Mouse (Mus musculus): ENCODE data around the gene Hes2. TPM values are rescaled to one million over a fixed set of nuclear protein-coding genes. Genes with fewer than 3 reads are reported as not detected.
A peak's percentile ranks its signal among the peaks of the same experiment; 100 is the strongest.

The Hes2 gene
- polyA plus RNA-seq, 1 experiment from 2014 or later = not detected

DNA sequence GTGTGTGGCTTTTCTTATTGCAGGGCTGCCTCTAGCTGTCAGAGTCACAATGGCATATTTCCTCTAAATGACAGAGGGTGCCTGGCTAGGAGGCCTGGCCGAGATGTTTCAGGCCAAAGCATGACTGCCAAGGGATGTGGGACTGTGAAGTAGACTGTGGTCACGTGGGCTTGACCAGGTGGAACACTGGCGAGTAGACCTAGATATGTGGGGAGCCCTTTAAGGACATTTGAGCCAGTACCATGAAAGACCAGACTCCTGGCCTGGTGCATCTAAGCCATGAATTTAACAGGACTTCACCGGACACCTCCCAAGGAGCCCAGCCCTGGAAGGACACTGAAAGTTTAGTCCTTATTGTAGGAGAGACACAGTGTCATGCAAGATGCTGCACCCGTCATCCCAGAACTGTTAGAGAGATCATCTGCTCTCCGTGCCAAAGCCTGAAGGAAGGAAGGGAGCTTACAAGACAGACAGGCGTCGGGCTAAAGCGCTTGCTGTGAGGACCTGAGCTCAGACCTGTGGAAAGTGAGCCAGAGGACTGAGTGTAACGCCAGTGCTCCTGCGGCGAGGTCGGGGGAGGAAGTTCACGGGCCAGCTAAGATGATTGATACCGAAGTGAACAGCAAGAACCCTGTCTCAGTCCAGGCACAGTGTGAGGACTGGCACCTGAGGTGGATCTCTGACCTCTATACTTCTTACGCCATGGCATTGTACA, 21.4 kb downstream of the Hes2 start:
- Histone ChIP-seq H3K9ac (replicated peaks) (no peak overlapping the region), H3K4me3 (ENCODE audit: low read depth, low read length) (no peak overlapping the region), H3K4me2 (ENCODE audit: low read depth, low read length) (no peak overlapping the region), H3K36me3 (replicated peaks; ENCODE audit: insufficient read depth, low read length) (no peaks in the 10 kb centered on the region), H3K27me3 (ENCODE audit: insufficient read depth, low read length) (peaks cover 10% of the 10 kb centered on the region; the same call in 1 of the 2 replicates), H3K4me1 (ENCODE audit: insufficient read depth) (peaks cover 22% of the 10 kb centered on the region), H3K9me3 (ENCODE audit: low read length) (no peaks in the 10 kb centered on the region), H3K27ac (ENCODE audit: low read depth) (no peak overlapping the region)
- DNase-seq (no peak), ATAC-seq (no peak)
- TF ChIP-seq EP300 (IDR thresholded peaks at IDR 0.05; ENCODE audit: low read depth) (no peak), CTCF (IDR thresholded peaks at IDR 0.05; ENCODE audit: low read depth) (no peak)
- 74% methylated on average over 16 of the region's 16 CpGs for WGBS (ENCODE audit: insufficient replicate concordance)

GRCm38 (mm10) chr4:152182205-152182604, 23.5 kb downstream of the Hes2 start:
- Histone ChIP-seq H3K36me3 (replicated peaks; ENCODE audit: insufficient read depth, low read length) (no peaks in the 10 kb centered on the region), H3K9ac (replicated peaks) (no peak overlapping the region), H3K4me1 (ENCODE audit: insufficient read depth) (peaks cover 30% of the 10 kb centered on the region), H3K4me2 (ENCODE audit: low read depth, low read length) (no peak overlapping the region), H3K27ac (ENCODE audit: low read depth) (no peak overlapping the region), H3K27me3 (ENCODE audit: insufficient read depth, low read length) (peaks cover 10% of the 10 kb centered on the region; the same call in 1 of the 2 replicates), H3K4me3 (ENCODE audit: low read depth, low read length) (no peak overlapping the region), H3K9me3 (ENCODE audit: low read length) (no peaks in the 10 kb centered on the region)
- WGBS (ENCODE audit: insufficient replicate concordance) = 79% methylated on average over 10 of the region's 10 CpGs
- DNase-seq (no peak), ATAC-seq (no peak)
- no peak for TF ChIP-seq EP300 (IDR thresholded peaks at IDR 0.05; ENCODE audit: low read depth)
- no peak for TF ChIP-seq CTCF (IDR thresholded peaks at IDR 0.05; ENCODE audit: low read depth)

- ATAC-seq = no peak
- Histone ChIP-seq H3K27ac (ENCODE audit: low read depth) (no peak overlapping the region), H3K27me3 (ENCODE audit: insufficient read depth, low read length) (no peaks in the 10 kb centered on the region; the same call in 1 of the 2 replicates), H3K36me3 (replicated peaks; ENCODE audit: insufficient read depth, low read length) (no peaks in the 10 kb centered on the region), H3K9me3 (ENCODE audit: low read length) (no peaks in the 10 kb centered on the region), H3K4me3 (ENCODE audit: low read depth, low read length) (no peak overlapping the region), H3K9ac (replicated peaks) (no peak overlapping the region), H3K4me1 (ENCODE audit: insufficient read depth) (peaks cover 16% of the 10 kb centered on the region), H3K4me2 (ENCODE audit: low read depth, low read length) (no peak overlapping the region)
- WGBS (ENCODE audit: insufficient replicate concordance) = 67% methylated on average over 7 of the region's 7 CpGs
- TF ChIP-seq EP300 (IDR thresholded peaks at IDR 0.05; ENCODE audit: low read depth) (no peak), CTCF (IDR thresholded peaks at IDR 0.05; ENCODE audit: low read depth) (peak; percentile 38)
- DNase-seq = no peak
These were observed 25.8 kb downstream of the Hes2 start for GRCm38 (mm10) chr4:152184353-152185035.

DNA sequence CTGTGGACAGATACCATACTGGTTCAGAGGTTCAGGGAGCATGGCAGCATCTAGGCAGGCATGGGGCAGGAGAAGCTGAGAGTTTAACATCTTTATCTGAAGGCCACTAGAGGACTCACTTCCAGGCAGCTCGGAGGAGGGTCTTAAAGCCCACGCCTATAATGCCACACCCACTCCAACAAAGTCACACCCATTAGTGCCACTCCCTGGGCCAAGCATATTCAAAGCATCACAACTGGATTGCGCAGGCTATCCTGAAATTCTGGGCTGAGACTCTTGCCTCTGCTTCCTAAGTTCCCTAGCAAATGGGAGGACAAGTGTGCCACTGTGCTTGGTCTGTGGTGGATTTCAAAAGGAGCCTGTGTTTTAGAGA, 26.5 kb downstream of the Hes2 start:
- Histone ChIP-seq H3K4me2 (ENCODE audit: low read depth, low read length) (no peak overlapping the region), H3K27me3 (ENCODE audit: insufficient read depth, low read length) (no peaks in the 10 kb centered on the region), H3K4me1 (ENCODE audit: insufficient read depth) (peaks cover 16% of the 10 kb centered on the region), H3K9me3 (ENCODE audit: low read length) (no peaks in the 10 kb centered on the region), H3K27ac (ENCODE audit: low read depth) (no peak overlapping the region), H3K36me3 (replicated peaks; ENCODE audit: insufficient read depth, low read length) (no peaks in the 10 kb centered on the region), H3K4me3 (ENCODE audit: low read depth, low read length) (no peak overlapping the region), H3K9ac (replicated peaks) (no peak overlapping the region)
- no peak for DNase-seq
- no peak for TF ChIP-seq EP300 (IDR thresholded peaks at IDR 0.05; ENCODE audit: low read depth)
- TF ChIP-seq CTCF (IDR thresholded peaks at IDR 0.05; ENCODE audit: low read depth) = peak; percentile 47
- ATAC-seq = peak; percentile 56
- 10% methylated on average over 3 of the region's 3 CpGs for WGBS (ENCODE audit: insufficient replicate concordance)

DNA sequence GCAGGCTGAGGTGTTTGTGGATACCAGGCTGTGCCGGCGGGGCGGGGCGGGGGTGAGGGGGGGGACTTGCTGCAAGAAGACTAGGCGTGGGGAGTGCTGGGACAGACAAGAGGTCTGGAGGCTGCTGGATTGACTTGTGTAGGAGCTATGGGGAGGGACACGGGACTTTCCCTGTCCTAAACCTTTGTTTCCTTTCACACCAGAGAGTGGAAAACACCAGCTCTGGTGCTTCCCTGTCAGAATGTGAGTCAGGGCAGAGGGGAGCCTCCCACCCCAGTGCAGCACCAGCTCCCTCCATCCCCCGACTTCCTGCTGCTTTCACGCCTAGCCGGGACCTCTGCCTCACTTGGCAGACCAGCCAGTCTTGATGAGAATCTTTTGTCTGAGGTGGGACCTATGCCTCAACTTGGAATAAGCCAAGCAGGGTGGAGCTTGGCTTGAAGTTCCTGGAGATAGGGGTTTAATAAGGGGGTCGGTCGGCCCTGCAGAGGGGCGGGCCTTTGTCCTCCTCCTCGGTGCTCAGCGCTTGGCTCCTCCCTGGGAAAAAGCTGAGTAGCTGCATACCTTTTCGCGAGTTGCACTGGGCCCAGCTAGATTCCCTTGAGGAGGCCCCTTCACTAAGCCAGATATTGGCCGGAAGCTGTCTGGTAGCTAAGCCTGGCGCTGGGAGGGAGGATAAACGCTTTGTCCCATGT, 27.0 kb downstream of the Hes2 start:
- H3K27ac ChIP-seq (ENCODE audit: low read depth) = peak overlapping the region; percentile 42; the same call in 1 of the 2 replicates
- peaks cover 16% of the 10 kb centered on the region for H3K4me1 ChIP-seq (ENCODE audit: insufficient read depth)
- ATAC-seq = peak; percentile 37
- no peak overlapping the region for H3K4me3 ChIP-seq (ENCODE audit: low read depth, low read length)
- H3K27me3 ChIP-seq (ENCODE audit: insufficient read depth, low read length) = no peaks in the 10 kb centered on the region
- H3K4me2 ChIP-seq (ENCODE audit: low read depth, low read length) = peak overlapping the region; percentile 24
- TF ChIP-seq EP300 (IDR thresholded peaks at IDR 0.05; ENCODE audit: low read depth) (no peak), CTCF (IDR thresholded peaks at IDR 0.05; ENCODE audit: low read depth) (no peak)
- H3K9ac ChIP-seq (replicated peaks) = no peak overlapping the region
- no peak for DNase-seq
- no peaks in the 10 kb centered on the region for H3K36me3 ChIP-seq (replicated peaks; ENCODE audit: insufficient read depth, low read length)
- 17% methylated on average over 19 of the region's 19 CpGs for WGBS (ENCODE audit: insufficient replicate concordance)
- no peaks in the 10 kb centered on the region for H3K9me3 ChIP-seq (ENCODE audit: low read length)

Data from liver, postnatal 0 days (tissue).